Mouse (Mus musculus) liver, adult 10 weeks (tissue): Measurements from ENCODE around the gene Kxd1. TPM values are rescaled to one million over a fixed set of nuclear protein-coding genes. Genes with fewer than 3 reads are reported as not detected.

Experiments used
- polyA plus RNA-seq: library from polyadenylated mRNA; stranded (reverse); fragments of 350-450 nt; fragmentation: Illumina TruSeq; extraction: RNeasy Lipid Tissue Mini Kit (QIAGEN cat#74804); gene quantifications from one replicate; pipeline ENCODE4 v1.2.3, GENCODE M21; 2014; ENCODE audit warnings: low read depth, low replicate concordance

The Kxd1 gene
- polyA plus RNA-seq, result 11.4 TPM

DNA sequence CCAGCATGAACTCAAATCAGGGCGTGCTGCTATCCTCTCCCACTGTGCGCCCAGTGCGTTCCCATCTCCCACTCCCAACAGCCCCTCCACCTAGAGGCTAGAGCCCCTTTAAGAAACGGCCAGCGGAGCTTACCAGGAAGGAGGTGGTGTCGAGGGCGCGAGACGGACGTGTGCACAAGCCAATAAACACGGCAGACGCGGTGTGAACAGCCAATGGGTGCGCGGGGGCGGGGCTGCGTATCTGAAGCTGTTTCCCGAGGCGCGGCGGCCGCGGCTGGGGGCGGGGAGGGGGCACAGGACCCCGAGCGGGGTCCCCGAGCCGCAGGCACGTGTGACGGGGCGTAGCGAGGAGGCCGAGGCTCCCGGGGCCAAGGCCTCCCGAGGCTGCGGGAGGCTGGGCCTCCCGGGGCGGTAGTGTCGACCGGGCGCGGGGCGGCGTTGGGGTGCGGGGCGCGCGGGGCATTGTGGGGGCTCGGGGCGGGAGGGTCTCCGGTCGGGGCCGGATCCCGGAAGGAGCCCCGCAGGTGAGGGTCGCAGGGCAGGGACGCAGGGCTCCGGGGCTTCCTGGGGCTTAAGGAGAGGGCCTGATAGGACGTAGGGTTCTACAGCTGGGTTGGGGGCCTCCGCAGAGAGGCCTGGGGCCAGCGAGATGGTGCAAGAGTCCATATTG lies at the start of gene Kxd1, which contains the start of gene Fkbp8:
Kxd1 (minus strand) TSS at position 445 of the 670 bp plus-strand sequence.
Fkbp8 (plus strand) TSS at position 213 of the 670 bp plus-strand sequence.

DNA sequence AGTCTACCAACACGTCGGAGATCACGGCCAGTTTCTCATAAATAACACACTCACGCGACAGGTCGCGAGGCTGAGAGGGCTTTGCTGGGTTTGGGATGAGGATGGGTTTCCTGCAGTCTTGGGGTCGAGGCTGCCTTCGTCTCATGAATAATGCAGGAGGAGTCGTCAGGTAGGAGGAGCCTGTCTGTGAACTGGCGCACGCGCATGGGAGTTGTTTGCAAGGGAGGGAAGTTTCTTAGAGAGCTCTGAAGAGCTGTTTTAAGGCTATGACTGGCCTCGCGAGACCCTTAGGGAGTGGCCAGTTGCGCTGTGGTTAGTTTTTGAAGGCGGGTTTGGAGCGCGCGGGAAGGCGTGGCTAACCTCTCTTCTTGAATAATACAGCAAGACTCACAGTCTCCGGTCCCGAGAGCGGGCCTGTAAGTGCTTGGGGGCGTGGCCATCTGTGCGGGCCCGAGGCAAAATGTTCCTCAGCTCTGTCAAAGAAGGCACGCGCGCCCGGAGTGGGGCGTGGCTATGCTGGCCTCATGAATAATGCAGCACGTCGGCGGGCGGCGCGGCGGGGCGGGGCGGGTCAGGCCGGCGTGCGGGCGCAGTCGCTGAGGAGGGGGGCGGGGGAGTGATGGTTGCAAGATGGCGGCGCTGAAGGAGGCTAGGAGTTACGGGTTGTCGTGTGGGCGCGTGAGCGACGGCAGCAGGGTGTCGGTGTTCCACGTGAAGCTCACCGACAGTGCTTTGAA lies 11.5 kb upstream of the Kxd1 start, which contains the start of gene Ell:
Ell (plus strand) TSS at position 381 of the 737 bp plus-strand sequence.

DNA sequence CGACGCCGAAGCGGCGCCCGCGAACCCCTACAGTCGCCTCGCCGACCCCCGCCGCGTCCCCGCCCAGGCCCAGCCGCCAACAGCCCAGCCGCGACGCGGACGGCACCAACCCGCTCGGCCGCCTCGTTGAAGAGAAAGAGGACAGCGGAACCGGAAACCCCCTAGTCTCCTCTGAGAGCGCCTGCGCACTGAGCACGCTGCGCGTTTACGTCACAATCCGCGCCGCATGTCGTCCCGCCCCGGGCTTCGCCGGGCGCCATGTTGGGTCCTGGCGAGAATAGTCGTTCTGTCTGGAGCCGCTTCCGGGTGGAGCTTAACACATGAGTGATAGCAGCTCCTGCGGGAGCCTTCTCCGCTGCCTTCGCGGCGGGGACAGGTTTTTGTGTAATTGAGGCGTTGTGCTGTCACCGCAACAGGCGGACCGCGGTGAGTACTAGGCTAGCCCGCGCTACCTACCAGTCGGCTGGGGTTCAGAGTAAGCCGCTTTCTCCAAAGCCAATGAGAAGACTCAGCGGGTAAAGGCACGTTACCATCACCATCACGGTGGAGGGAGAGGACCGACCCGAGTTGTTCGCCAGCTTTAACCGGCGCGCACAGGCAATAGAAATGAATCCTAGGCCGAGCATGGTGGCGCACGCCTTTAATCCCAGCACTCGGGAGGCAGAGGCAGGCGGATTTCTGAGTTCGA lies 17.4 kb downstream of the Kxd1 start, which contains the start of gene Uba52:
Uba52 (minus strand) TSS at position 574 of the 688 bp plus-strand sequence.

DNA sequence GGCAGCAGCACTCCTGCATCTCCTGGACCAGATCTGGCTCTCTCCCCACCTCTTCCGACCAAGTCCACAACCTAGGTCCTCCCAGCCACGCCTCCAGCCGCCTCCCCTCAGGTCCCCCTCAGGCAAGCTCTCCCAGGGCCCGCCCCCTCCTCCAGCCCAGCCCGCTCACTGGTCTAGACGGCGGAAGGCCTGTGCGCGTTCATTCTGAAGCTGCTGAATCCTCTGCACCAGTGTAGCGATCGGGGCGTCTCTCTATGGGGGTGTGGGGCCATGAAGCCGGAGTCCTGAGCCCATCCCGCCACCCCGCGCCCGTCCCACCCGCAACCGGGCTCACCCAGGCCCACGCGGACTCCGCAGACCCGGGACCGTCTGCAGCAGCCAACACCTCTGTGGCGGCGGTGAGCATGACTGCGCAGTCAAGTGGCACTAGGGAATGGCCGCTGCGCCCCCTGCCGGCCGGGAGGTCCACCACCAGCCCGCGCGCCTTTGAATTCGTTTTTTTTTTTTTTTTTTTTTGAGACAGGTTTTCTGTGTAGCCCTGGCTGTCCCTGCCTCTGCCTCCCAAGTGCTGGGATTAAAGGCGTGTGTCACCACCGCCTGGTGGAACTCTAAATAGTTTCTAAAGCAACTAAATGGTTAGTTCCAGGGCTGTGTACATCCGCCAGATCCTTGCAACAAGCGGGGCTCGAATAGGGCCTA lies 21.3 kb downstream of the Kxd1 start, which contains the start of gene Rex1bd:
Rex1bd (minus strand) TSS at position 425 of the 699 bp plus-strand sequence.

DNA sequence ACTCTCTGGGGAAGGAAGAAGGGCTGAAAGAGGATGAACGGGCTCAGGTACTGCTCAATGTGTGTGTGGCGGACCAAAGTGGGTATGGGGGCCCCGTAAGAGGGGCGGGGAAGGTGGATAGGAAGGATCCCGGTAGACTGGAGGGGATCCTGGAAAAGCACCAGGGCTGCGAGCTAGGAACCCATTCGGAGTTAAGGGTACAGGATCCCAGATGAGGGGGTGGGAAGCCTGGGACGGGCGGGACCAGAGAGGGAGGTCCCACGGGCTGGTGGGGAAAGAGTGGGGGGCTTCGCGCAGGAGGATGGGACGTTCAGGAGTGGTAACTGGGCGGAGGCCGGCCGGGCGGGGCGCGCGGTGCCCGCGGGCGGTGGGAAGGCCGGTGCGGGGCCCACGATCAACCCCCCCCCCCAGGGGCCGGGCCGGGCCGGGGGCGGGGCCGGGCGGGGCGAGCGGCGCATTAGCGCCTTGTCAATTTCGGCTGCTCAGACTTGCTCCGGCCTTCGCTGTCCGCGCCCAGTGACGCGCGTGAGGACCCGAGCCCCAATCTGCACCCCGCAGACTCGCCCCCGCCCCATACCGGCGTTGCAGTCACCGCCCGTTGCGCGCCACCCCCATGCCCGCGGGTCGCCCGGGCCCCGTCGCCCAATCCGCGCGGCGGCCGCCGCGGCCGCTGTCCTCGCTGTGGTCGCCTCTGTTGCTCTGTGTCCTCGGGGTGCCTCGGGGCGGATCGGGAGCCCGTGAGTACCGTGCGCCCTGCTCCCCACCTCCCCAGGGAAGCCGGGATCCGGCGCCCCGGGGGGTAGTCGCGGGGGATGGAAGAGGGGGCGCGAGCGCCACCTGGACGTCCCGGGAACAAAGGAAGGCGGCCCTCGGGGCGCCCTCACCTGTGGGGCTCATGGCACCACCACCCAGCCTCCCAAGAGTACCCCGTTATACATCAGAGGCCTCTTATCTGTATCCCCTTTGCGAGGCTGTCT lies 34.8 kb downstream of the Kxd1 start, which contains the start of gene Crlf1:
Crlf1 (plus strand) TSS at position 495 of the 977 bp plus-strand sequence.

DNA sequence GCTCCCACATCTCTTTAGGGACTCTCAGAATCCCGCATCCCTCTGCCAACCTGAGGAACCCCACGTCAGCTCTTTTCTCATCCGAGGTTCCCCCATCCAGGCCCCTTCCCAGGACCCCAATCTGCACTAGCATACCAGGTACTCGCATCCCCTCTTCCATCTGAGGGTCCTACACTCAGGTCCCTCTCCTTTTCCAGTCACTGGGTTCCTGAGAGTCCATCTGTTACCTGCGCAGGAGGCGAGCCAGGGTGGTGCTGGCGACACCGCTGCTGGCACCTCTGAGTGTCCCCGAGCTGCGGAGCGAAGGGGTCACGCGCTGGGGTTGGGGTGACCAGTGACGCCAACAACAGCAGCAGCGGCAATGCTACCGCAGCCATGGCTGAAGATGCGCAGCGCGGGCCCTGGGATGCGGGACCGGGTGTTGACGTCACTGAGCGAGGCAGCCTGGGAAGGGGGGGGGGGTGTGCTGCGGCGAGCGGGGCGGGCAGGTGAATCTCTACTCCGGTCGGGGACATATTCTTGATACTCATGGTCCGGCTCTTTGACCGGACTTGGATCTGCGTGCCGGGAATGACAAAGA lies 40.7 kb downstream of the Kxd1 start, which contains the start of gene Tmem59l:
Tmem59l (minus strand) TSS at position 418 of the 580 bp plus-strand sequence.

DNA sequence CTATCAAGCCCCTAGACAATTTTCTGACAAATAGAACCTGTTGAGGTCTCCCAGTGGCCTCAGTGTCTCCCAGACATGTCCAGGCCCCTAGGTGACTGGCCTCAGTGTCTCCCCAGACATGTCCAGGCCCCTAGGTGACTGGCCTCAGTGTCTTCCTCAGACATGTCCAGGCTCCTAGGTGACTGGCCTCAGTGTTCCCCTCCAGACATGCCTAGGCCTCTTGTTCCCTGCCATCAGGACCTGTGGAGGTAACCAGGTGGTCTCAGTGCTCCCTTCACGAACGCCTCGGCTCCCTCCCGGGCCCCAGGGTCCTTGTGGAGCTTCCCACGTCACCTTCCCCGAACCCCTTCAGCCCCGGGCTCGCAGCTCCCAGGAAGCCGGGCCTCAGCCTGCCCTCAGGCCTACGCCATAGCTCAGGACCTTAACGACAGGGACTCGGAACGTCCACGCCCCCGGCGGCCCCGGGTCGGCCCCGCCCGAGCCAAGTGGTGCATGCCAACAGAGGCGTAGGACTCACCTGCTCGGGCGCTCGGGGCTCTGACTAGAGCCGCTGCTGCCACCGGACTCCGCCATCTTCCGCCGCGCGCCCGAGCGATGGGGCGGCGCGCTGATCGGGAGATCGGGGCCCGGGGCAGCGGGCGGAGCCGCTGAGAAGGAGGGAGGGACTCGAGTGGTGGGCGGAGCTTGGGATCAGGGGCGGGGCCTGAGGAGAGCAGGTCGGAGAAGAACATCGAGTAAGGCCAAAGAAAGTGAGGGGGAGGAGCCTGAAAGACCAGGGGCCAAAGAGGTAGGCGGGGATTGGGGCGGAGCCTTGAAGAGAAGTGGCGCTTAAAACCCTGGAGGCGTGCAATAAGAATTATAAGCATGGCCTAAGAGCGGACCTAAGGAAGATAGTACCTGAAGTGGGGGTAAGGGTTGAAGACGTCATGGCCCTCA lies 51.2 kb downstream of the Kxd1 start, which contains the start of gene Klhl26:
Klhl26 (minus strand) TSS at position 636 of the 936 bp plus-strand sequence.

Other genes starting within 250 kb of the Kxd1 start
- not detected for gene Homer3, start 245.1 kb downstream of the Kxd1 start, polyA plus RNA-seq
- gene Ddx49, start 225.5 kb downstream of the Kxd1 start, polyA plus RNA-seq, result 3.4 TPM
- gene Cope, start 225.4 kb downstream of the Kxd1 start, polyA plus RNA-seq, result 4.9 TPM
- gene Cers1, start 212.2 kb downstream of the Kxd1 start, polyA plus RNA-seq, result not detected
- not detected for gene Gdf1, start 198.1 kb downstream of the Kxd1 start, polyA plus RNA-seq
- 2.4 TPM for gene Upf1, start 174.7 kb downstream of the Kxd1 start, polyA plus RNA-seq
- not detected for gene Comp, start 154.4 kb downstream of the Kxd1 start, polyA plus RNA-seq
- gene Crtc1, start 88.4 kb downstream of the Kxd1 start, polyA plus RNA-seq, result 0.74 TPM
- gene Klhl26, start 51.0 kb downstream of the Kxd1 start, polyA plus RNA-seq, result 1.5 TPM
- not detected for gene Tmem59l, start 40.6 kb downstream of the Kxd1 start, polyA plus RNA-seq
- not detected for gene Crlf1, start 34.8 kb downstream of the Kxd1 start, polyA plus RNA-seq
- gene Rex1bd, start 21.2 kb downstream of the Kxd1 start, polyA plus RNA-seq, result 2.4 TPM
- gene Uba52, start 17.2 kb downstream of the Kxd1 start, polyA plus RNA-seq, result 13.6 TPM
- gene Fkbp8, start 232 bp downstream of the Kxd1 start, polyA plus RNA-seq, result 10.3 TPM
- gene Ell, start 11.5 kb upstream of the Kxd1 start, polyA plus RNA-seq, result 2.1 TPM
- gene Isyna1, start 66.4 kb upstream of the Kxd1 start, polyA plus RNA-seq, result not detected
- gene Ssbp4, start 80.9 kb upstream of the Kxd1 start, polyA plus RNA-seq, result not detected
- gene Lrrc25, start 88.2 kb upstream of the Kxd1 start, polyA plus RNA-seq, result 0.85 TPM
- gene Gdf15, start 104.5 kb upstream of the Kxd1 start, polyA plus RNA-seq, result not detected
- gene Pgpep1, start 132.4 kb upstream of the Kxd1 start, polyA plus RNA-seq, result 17.3 TPM
- 0.61 TPM for gene Lsm4, start 145.3 kb upstream of the Kxd1 start, polyA plus RNA-seq
- gene Jund, start 171.0 kb upstream of the Kxd1 start, polyA plus RNA-seq, result 8.1 TPM
- gene Iqcn, start 175.5 kb upstream of the Kxd1 start, polyA plus RNA-seq, result not detected
- not detected for gene Gm3336, start 190.6 kb upstream of the Kxd1 start, polyA plus RNA-seq
- 1.1 TPM for gene Pde4c, start 195.8 kb upstream of the Kxd1 start, polyA plus RNA-seq
- 0.56 TPM for gene Rab3a, start 226.7 kb upstream of the Kxd1 start, polyA plus RNA-seq
- 0.85 TPM for gene Mpv17l2, start 233.0 kb upstream of the Kxd1 start, polyA plus RNA-seq
- 0.93 TPM for gene Pik3r2, start 248.8 kb upstream of the Kxd1 start, polyA plus RNA-seq